Mouse (Mus musculus): Measurements from ENCODE around the gene Ergic1. TPM values are rescaled to one million over a fixed set of nuclear protein-coding genes. Genes with fewer than 3 reads are reported as not detected.
A peak's percentile ranks its signal among the peaks of the same experiment; 100 is the strongest.

Gene Ergic1
- polyA plus RNA-seq, 1 experiment from 2014 or later = 97.3 TPM

- Histone ChIP-seq H3K27ac (no peak overlapping the region), H3K4me2 (no peak overlapping the region), H3K4me1 (peaks cover 20% of the 10 kb centered on the region), H3K36me3 (peaks cover 23% of the 10 kb centered on the region), H3K27me3 (no peaks in the 10 kb centered on the region), H3K4me3 (no peak overlapping the region), H3K9me3 (no peaks in the 10 kb centered on the region), H3K9ac (no peak overlapping the region)
- ATAC-seq (ENCODE audit: borderline replicate concordance, extremely low read depth, low FRiP score, low TSS enrichment) = no peak
- 37% methylated on average over 8 of the region's 8 CpGs for whole genome bisulfite sequencing
Observed at GRCm38 (mm10) chr17:26567142-26567817, 6.0 kb downstream of the Ergic1 start.

DNA sequence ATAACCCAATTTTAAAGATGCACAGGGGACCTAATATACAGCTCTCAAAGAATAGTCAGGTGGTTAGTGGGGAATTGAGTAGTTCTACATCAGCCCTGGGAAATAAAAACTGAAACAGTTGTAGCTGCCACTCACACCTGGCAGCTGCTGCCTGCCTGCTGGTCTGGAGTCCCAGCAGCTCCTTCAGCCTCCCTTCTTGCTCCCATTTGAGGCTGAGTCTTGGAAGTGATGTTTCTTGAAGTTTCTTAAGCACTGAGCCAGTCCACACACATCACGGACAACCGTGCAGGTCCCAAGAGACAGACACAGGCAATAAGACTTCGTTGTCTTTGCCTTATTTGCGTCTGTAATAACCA is 6.5 kb downstream of the Ergic1 start:
- H3K27me3 ChIP-seq = no peaks in the 10 kb centered on the region
- no peak overlapping the region for H3K4me2 ChIP-seq
- H3K4me3 ChIP-seq = no peak overlapping the region
- H3K9me3 ChIP-seq = no peaks in the 10 kb centered on the region
- 96% methylated on average over 4 of the region's 4 CpGs for WGBS
- no peak overlapping the region for H3K9ac ChIP-seq
- H3K36me3 ChIP-seq = peaks cover 23% of the 10 kb centered on the region
- H3K27ac ChIP-seq = no peak overlapping the region
- H3K4me1 ChIP-seq = peaks cover 14% of the 10 kb centered on the region
- ATAC-seq (ENCODE audit: borderline replicate concordance, extremely low read depth, low FRiP score, low TSS enrichment) = no peak

GRCm38 (mm10) chr17:26569594-26570350 is 8.5 kb downstream of the Ergic1 start:
- WGBS = 82% methylated on average over 4 of the region's 4 CpGs
- H3K4me2 ChIP-seq = no peak overlapping the region
- no peak overlapping the region for H3K27ac ChIP-seq
- no peak overlapping the region for H3K4me3 ChIP-seq
- no peaks in the 10 kb centered on the region for H3K27me3 ChIP-seq
- H3K4me1 ChIP-seq = 0 out of 2 replicates have a peak, but pooled peaks cover 4% of the 10 kb centered on the region
- no peaks in the 10 kb centered on the region for H3K9me3 ChIP-seq
- ATAC-seq (ENCODE audit: borderline replicate concordance, extremely low read depth, low FRiP score, low TSS enrichment) = no peak
- peaks cover 21% of the 10 kb centered on the region for H3K36me3 ChIP-seq
- no peak overlapping the region for H3K9ac ChIP-seq

- Histone ChIP-seq H3K4me1 (0 out of 2 replicates have a peak, but pooled peaks cover 4% of the 10 kb centered on the region), H3K27ac (no peak overlapping the region), H3K9me3 (no peaks in the 10 kb centered on the region), H3K4me2 (no peak overlapping the region), H3K4me3 (no peak overlapping the region), H3K9ac (no peak overlapping the region), H3K36me3 (peaks cover 16% of the 10 kb centered on the region), H3K27me3 (no peaks in the 10 kb centered on the region)
- ATAC-seq (ENCODE audit: borderline replicate concordance, extremely low read depth, low FRiP score, low TSS enrichment) = no peak
- 81% methylated on average over 11 of the region's 11 CpGs for WGBS
Observed at GRCm38 (mm10) chr17:26570651-26571118, 9.4 kb downstream of the Ergic1 start.

DNA sequence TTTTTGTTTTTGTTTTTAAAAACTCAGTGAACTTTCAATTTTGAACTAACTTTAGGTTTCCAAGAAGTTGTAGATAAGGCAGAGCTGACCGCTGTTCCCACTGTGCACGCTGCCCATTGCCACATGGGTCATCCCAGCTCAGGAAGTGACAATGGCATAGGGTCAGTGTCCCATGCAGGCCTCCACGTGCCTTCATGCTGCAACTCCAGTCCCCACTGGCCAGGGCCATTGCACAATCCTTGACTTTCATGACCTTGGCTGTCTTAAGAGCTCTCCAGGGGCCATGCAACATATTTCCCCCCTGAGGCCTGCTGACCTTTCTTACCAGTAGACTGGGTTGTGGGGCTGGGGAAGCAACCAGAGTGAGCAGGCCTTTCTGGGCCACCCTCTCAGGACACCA is 10.1 kb downstream of the Ergic1 start:
- peaks cover 10% of the 10 kb centered on the region; the same call in 1 of the 2 replicates for H3K4me1 ChIP-seq
- H3K27me3 ChIP-seq = no peaks in the 10 kb centered on the region
- H3K36me3 ChIP-seq = peaks cover 16% of the 10 kb centered on the region
- H3K4me2 ChIP-seq = no peak overlapping the region
- H3K9me3 ChIP-seq = no peaks in the 10 kb centered on the region
- ATAC-seq (ENCODE audit: borderline replicate concordance, extremely low read depth, low FRiP score, low TSS enrichment) = no peak
- no peak overlapping the region for H3K27ac ChIP-seq
- WGBS = 67% methylated on average over 3 of the region's 3 CpGs
- no peak overlapping the region for H3K9ac ChIP-seq
- no peak overlapping the region for H3K4me3 ChIP-seq

DNA sequence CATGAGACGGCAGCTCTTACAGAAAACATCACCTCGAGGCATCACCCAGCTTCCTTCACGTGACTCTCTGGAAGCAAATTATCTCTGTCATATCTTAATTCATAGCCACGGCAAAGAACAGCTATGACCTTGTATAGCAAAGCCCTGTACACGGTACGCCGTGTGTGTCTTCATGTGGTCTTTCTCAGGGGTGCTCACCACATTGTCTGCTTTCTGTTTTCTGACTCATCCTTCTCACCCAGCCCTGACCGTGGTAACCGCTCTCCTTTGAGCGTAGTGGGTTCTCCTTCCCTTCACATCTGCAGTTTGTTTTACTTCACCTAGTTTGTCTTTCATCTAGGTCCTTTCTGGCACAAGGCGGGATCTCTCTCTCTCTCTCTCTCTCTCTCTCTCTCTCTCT is 11.0 kb downstream of the Ergic1 start:
- H3K4me3 ChIP-seq = no peak overlapping the region
- 89% methylated on average over 11 of the region's 11 CpGs for WGBS
- no peak overlapping the region for H3K9ac ChIP-seq
- peaks cover 19% of the 10 kb centered on the region for H3K4me1 ChIP-seq
- no peaks in the 10 kb centered on the region for H3K9me3 ChIP-seq
- peaks cover 16% of the 10 kb centered on the region for H3K36me3 ChIP-seq
- no peak for ATAC-seq (ENCODE audit: borderline replicate concordance, extremely low read depth, low FRiP score, low TSS enrichment)
- H3K27me3 ChIP-seq = no peaks in the 10 kb centered on the region
- no peak overlapping the region for H3K27ac ChIP-seq
- H3K4me2 ChIP-seq = no peak overlapping the region

GRCm38 (mm10) chr17:26574118-26574517 is 12.8 kb downstream of the Ergic1 start:
- Histone ChIP-seq H3K36me3 (0 out of 2 replicates have a peak, but pooled peaks cover 3% of the 10 kb centered on the region), H3K9me3 (no peaks in the 10 kb centered on the region), H3K4me3 (no peak overlapping the region), H3K4me2 (no peak overlapping the region), H3K27ac (no peak overlapping the region), H3K4me1 (peaks cover 23% of the 10 kb centered on the region), H3K27me3 (no peaks in the 10 kb centered on the region), H3K9ac (no peak overlapping the region)
- WGBS = 77% methylated on average over 11 of the region's 11 CpGs
- no peak for ATAC-seq (ENCODE audit: borderline replicate concordance, extremely low read depth, low FRiP score, low TSS enrichment)

DNA sequence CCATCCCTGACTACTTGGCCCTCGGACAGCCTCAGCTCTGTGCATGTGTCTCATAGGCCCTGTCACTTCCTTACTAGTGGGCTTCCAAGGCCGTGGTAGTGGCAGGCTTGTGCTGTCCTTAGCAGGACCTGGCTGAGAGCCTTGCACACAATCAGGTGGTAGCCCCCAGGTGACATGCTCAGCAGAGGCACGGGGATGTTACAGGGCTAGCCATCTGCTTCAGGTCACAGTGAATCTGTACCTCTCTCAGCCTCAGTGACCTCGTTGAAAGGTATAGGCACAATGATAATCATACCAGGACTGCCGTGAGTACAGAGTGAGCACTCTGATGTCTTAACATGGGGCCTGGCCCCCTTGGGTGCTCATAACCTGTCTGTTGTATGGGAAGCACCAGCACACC is 13.4 kb downstream of the Ergic1 start:
- Histone ChIP-seq H3K4me3 (no peak overlapping the region), H3K4me1 (peaks cover 23% of the 10 kb centered on the region), H3K9me3 (no peaks in the 10 kb centered on the region), H3K4me2 (no peak overlapping the region), H3K27ac (no peak overlapping the region), H3K36me3 (0 out of 2 replicates have a peak, but pooled peaks cover 3% of the 10 kb centered on the region), H3K9ac (no peak overlapping the region), H3K27me3 (no peaks in the 10 kb centered on the region)
- WGBS = 79% methylated on average over 5 of the region's 5 CpGs
- ATAC-seq (ENCODE audit: borderline replicate concordance, extremely low read depth, low FRiP score, low TSS enrichment) = no peak

- Histone ChIP-seq H3K4me3 (no peak overlapping the region), H3K4me1 (peaks cover 19% of the 10 kb centered on the region), H3K27ac (no peak overlapping the region), H3K9ac (no peak overlapping the region), H3K27me3 (no peaks in the 10 kb centered on the region), H3K36me3 (peaks cover 3% of the 10 kb centered on the region; the same call in 1 of the 2 replicates), H3K4me2 (no peak overlapping the region), H3K9me3 (no peaks in the 10 kb centered on the region)
- 85% methylated on average over 12 of the region's 12 CpGs for WGBS
- no peak for ATAC-seq (ENCODE audit: borderline replicate concordance, extremely low read depth, low FRiP score, low TSS enrichment)
Observed at GRCm38 (mm10) chr17:26575786-26576690, 14.7 kb downstream of the Ergic1 start.

GRCm38 (mm10) chr17:26576833-26577232 is 15.5 kb downstream of the Ergic1 start:
- Histone ChIP-seq H3K9me3 (no peaks in the 10 kb centered on the region), H3K4me1 (peaks cover 25% of the 10 kb centered on the region), H3K9ac (no peak overlapping the region), H3K36me3 (peaks cover 2% of the 10 kb centered on the region; the same call in 1 of the 2 replicates), H3K4me2 (no peak overlapping the region), H3K27ac (0 out of 2 replicates have a peak overlapping the region, but pooled peaks have one; percentile 37), H3K4me3 (no peak overlapping the region), H3K27me3 (no peaks in the 10 kb centered on the region)
- 0 out of 2 replicates have a peak, but pooled peaks have one; percentile 36 for ATAC-seq (ENCODE audit: borderline replicate concordance, extremely low read depth, low FRiP score, low TSS enrichment)
- WGBS = 71% methylated on average over 7 of the region's 7 CpGs

GRCm38 (mm10) chr17:26577309-26577708 is 16.0 kb downstream of the Ergic1 start:
- Histone ChIP-seq H3K36me3 (no peaks in the 10 kb centered on the region; the same call in 1 of the 2 replicates), H3K9ac (no peak overlapping the region), H3K27ac (0 out of 2 replicates have a peak overlapping the region, but pooled peaks have one; percentile 37), H3K4me3 (no peak overlapping the region), H3K4me2 (no peak overlapping the region), H3K9me3 (no peaks in the 10 kb centered on the region), H3K27me3 (no peaks in the 10 kb centered on the region), H3K4me1 (peaks cover 30% of the 10 kb centered on the region)
- 65% methylated on average over 11 of the region's 11 CpGs for WGBS
- ATAC-seq (ENCODE audit: borderline replicate concordance, extremely low read depth, low FRiP score, low TSS enrichment) = no peak
